Mouse (Mus musculus): ENCODE measurements around the gene Slc9c1.

DNA sequence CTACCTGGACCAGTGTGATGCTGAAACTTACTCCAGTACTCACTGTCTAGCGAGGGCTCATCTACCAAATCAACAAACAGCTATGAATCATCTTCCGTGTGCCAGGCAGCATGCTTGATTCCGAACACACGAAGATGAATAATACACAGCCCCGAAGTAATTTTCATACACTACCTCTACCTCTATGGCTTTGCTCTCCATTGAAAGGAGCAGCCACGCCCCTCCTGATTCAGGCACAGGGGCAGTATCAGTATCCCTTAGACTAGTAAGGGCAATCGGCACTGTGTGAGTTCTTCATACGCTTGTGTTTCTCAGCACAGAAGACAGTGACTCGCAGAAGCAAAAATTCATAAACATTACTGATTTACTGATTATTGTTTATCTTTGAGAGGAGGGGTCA lies 119.4 kb downstream of the Slc9c1 start:
- no peak for TF ChIP-seq CTCF (IDR thresholded peaks at IDR 0.05; ENCODE audit: control insufficient read depth, insufficient read depth, insufficient replicate concordance, low read depth, low read length)
- TF ChIP-seq POLR2A (IDR thresholded peaks at IDR 0.05; ENCODE audit: control insufficient read depth, low read depth, low read length): no peak

Data from testis, adult 2 months (tissue).